Mouse (Mus musculus) midbrain, embryonic 14.5 days (tissue): ENCODE data around the gene Ggn. TPM values are rescaled to one million over a fixed set of nuclear protein-coding genes. Genes with fewer than 3 reads are reported as not detected.
A peak's percentile ranks its signal among the peaks of the same experiment; 100 is the strongest.
"Not testable (repeated sequence)": the region's sequence is repeated elsewhere in the genome, so short reads cannot be mapped to it uniquely, and the experiment has no call there.

ENCODE experiments used
- ATAC-seq: fragments of 200-750 bp; cut with Nextera tagmentation; 2 replicates; pipeline ENCODE4 v1.8.0; 2017; ENCODE audit warnings: moderate number of reproducible peaks, moderate library complexity; ENCODE audit not compliant: low FRiP score, low TSS enrichment
- DNase-seq: peaks from one replicate; pipeline ENCODE4 v3.0.0-alpha.2; 2015
- H3K27ac ChIP-seq: fragments of 300-500 bp; sonication (generic); replicated peaks from 2 replicates; pipeline ENCODE4 v1.5.1; 2014; ENCODE audit warnings: mild to moderate bottlenecking, low read depth, low read length, moderate library complexity
- H3K27me3 ChIP-seq: fragments of 300-500 bp; sonication (generic); 2 replicates; pipeline ENCODE4 v1.6.1; 2014; ENCODE audit warnings: low read length, control low read depth, mixed read lengths; ENCODE audit not compliant: control insufficient read depth, insufficient read depth
- H3K36me3 ChIP-seq: fragments of 300-500 bp; sonication (generic); 2 replicates; pipeline ENCODE4 v1.6.1; 2014; ENCODE audit warnings: low read length, control low read depth; ENCODE audit not compliant: control insufficient read depth, insufficient read depth
- H3K4me1 ChIP-seq: fragments of 300-500 bp; sonication (generic); 2 replicates; pipeline ENCODE4 v1.6.1; 2014; ENCODE audit warnings: mild to moderate bottlenecking, antibody characterized with exemption, low read length, control low read depth; ENCODE audit not compliant: control insufficient read depth, insufficient read depth
- H3K4me2 ChIP-seq: fragments of 300-500 bp; sonication (generic); 2 replicates; pipeline ENCODE4 v1.6.1; 2014; ENCODE audit warnings: mild to moderate bottlenecking, low read length, moderate library complexity
- H3K4me3 ChIP-seq: fragments of 300-500 bp; sonication (generic); replicated peaks from 2 replicates; pipeline ENCODE4 v1.5.1; 2014; ENCODE audit warnings: low read depth, low read length
- H3K9ac ChIP-seq: fragments of 300-500 bp; sonication (generic); replicated peaks from 2 replicates; pipeline ENCODE4 v1.6.1; 2014; ENCODE audit warnings: mild to moderate bottlenecking, low read length, moderate library complexity
- H3K9me3 ChIP-seq: fragments of 300-500 bp; sonication (generic); 2 replicates; pipeline ENCODE4 v1.6.1; 2016; ENCODE audit warnings: low read length, control low read depth, mixed read lengths; ENCODE audit not compliant: control insufficient read depth
- WGBS: fragments of 180-500 bp; shearing (Covaris S2); extraction: QIAGEN DNeasy Blood & Tissue Kit; methylation state at CpG from one replicate; pipeline ENCODE4 v1.1.7; 2014; 5-methylcytosine and 5-hydroxymethylcytosine counted together
- polyA plus RNA-seq: library from polyadenylated mRNA; unstranded; fragments of >200 nt; fragmentation: Nextera tagmentation; extraction: Ambion mirVana; gene quantifications from 2 replicates; pipeline ENCODE4 v1.2.1, GENCODE M21; 2014

Ggn gene
- polyA plus RNA-seq, 1 experiment from 2014 or later = 0.32 TPM

DNA sequence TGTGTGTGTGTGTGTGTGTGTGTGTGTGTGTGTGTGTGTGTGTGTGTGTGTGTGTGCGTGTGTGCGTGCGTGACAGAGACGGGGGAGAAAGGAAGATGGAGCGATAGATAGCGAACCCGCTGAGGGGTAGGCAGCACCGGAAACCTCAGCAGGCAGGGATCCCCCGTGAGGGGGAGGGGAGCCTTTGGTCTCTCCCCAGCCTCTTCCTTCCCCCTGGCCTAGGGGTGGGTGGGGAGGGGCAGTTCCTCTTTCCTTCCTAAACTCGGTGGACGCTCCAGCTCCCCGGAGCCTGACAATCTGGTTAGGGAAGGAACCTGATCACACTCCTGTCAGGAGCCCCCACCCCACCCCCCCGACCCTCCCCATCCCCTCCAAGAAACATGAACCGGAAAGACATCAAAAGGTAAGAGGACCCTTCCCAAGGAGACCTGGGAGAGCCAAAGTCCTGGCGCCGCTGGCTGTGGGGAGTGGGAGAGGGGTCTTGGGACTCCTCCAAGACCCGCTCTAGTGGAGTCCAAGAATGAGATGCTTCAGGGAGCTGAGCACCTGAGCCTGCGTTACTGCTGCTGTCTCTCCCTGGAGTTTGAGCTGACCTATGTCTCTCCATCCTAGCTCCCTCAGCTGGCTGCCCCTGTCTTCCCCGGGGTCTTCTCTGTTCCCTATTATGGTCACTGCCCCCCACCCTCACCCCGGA, 35.2 kb upstream of the Ggn start, which contains the start of gene Rasgrp4:
Gene Rasgrp4 (plus strand): TSS at position 159 of the 694 bp plus-strand sequence.
- Histone ChIP-seq H3K4me1 (no peaks in the 10 kb centered on the region), H3K9me3 (no peaks in the 10 kb centered on the region), H3K9ac (peak within 1 kb of the TSS; percentile 42; the same call in 1 of the 2 replicates), H3K4me3 (peak within 1 kb of the TSS; percentile 18; the same call in 1 of the 2 replicates), H3K27me3 (peaks cover 10% of the 10 kb centered on the region; the same call in 1 of the 2 replicates), H3K27ac (no peak within 1 kb of the TSS), H3K36me3 (no peaks in the 10 kb centered on the region), H3K4me2 (peak within 1 kb of the TSS; percentile 52)
- ATAC-seq (no peak), DNase-seq (peak; percentile 48)
- WGBS = under 1% methylated on average over 19 of the region's 20 CpGs

DNA sequence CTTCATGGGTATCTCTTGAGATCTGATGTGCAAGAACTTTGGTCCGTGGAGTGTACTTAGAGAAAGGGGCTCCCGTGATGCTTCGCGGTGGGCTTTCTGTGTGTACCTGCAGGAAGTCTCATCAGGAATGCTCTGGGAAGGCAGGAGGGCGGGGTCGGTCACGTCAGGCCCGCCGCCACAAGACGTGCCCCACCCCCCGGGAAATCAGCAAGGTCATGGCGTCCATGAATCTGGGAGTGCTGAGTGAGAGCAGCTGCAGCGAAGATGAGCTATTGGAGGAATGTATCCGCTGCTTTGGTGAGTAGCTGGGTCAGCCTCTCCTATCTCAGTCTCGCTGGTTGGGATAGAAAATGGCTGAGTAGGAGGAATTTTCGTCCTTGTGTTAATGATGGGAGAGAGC, 32.6 kb upstream of the Ggn start:
- no peak overlapping the region for H3K4me2 ChIP-seq
- no peak overlapping the region for H3K9ac ChIP-seq
- WGBS = 44% methylated on average over 16 of the region's 16 CpGs
- no peak overlapping the region for H3K4me3 ChIP-seq
- no peaks in the 10 kb centered on the region for H3K4me1 ChIP-seq
- no peaks in the 10 kb centered on the region for H3K36me3 ChIP-seq
- H3K27me3 ChIP-seq = peaks cover 10% of the 10 kb centered on the region; the same call in 1 of the 2 replicates
- H3K9me3 ChIP-seq = no peaks in the 10 kb centered on the region
- ATAC-seq (no peak), DNase-seq (no peak)
- H3K27ac ChIP-seq = no peak overlapping the region

DNA sequence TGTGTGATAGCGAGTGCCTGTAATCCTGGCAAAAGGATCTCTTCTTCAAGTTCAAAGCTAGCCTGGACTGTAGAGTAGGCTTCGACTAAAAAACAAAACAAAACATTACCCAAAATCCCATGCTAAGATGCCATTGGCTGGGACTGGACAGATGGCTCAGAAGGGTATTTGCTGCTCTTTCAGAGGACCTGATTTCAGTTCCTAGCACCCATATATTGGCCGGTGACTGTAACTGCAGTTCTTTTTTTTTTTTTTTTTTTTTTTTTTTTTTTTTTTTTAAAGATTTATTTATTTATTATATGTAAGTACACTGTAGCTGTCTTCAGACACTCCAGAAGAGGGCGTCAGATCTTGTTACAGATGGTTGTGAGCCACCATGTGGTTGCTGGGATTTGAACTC, 30.8 kb upstream of the Ggn start:
- not testable (repeated sequence) for H3K27ac ChIP-seq, H3K4me2 ChIP-seq, H3K4me3 ChIP-seq, H3K9ac ChIP-seq, ATAC-seq, H3K27me3 ChIP-seq, H3K9me3 ChIP-seq, H3K36me3 ChIP-seq, DNase-seq, H3K4me1 ChIP-seq
- 96% methylated on average over 3 of the region's 4 CpGs for WGBS

- no peak overlapping the region for H3K4me3 ChIP-seq
- DNase-seq = no peak
- no peak overlapping the region for H3K4me2 ChIP-seq
- WGBS = 89% methylated on average over 8 of the region's 8 CpGs
- no peaks in the 10 kb centered on the region for H3K36me3 ChIP-seq
- no peak overlapping the region for H3K27ac ChIP-seq
- no peaks in the 10 kb centered on the region for H3K27me3 ChIP-seq
- H3K9ac ChIP-seq = no peak overlapping the region
- no peaks in the 10 kb centered on the region for H3K4me1 ChIP-seq
- no peaks in the 10 kb centered on the region for H3K9me3 ChIP-seq
- no peak for ATAC-seq
Measured at GRCm38 (mm10) chr7:29141416-29141815, 28.6 kb upstream of the Ggn start.

DNA sequence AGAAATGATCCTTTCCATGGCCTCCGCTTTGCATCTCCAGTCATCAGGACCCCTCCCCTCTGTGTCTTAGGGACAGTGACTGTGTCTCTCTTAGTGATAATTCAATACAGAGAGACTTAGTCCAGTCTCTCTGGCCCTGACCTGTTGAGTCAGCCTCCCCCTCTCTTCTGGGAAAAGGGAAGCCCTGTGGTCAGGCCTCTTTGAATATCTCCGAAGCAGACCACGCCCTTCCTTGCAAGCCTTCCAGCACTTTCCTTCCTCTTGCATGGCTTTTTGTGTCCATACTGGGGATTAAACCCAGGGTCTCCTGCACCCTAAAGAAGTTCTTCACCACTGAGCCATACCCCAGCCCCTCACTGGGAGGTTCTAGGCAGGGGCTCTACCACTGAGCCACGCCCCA, 26.0 kb upstream of the Ggn start:
- Histone ChIP-seq H3K9ac (no peak overlapping the region), H3K4me1 (no peaks in the 10 kb centered on the region), H3K4me2 (no peak overlapping the region), H3K36me3 (no peaks in the 10 kb centered on the region), H3K27ac (no peak overlapping the region), H3K4me3 (no peak overlapping the region), H3K9me3 (no peaks in the 10 kb centered on the region), H3K27me3 (no peaks in the 10 kb centered on the region)
- DNase-seq (no peak), ATAC-seq (no peak)
- 88% methylated on average over 4 of the region's 4 CpGs for WGBS

- no peak for DNase-seq
- no peak overlapping the region for H3K4me2 ChIP-seq
- no peak overlapping the region for H3K4me3 ChIP-seq
- no peaks in the 10 kb centered on the region for H3K27me3 ChIP-seq
- H3K36me3 ChIP-seq = no peaks in the 10 kb centered on the region
- 88% methylated on average over 7 of the region's 7 CpGs for WGBS
- H3K27ac ChIP-seq = no peak overlapping the region
- no peak for ATAC-seq
- H3K9me3 ChIP-seq = no peaks in the 10 kb centered on the region
- no peaks in the 10 kb centered on the region for H3K4me1 ChIP-seq
- H3K9ac ChIP-seq = no peak overlapping the region
Measured at GRCm38 (mm10) chr7:29146625-29147367, 23.2 kb upstream of the Ggn start.

DNA sequence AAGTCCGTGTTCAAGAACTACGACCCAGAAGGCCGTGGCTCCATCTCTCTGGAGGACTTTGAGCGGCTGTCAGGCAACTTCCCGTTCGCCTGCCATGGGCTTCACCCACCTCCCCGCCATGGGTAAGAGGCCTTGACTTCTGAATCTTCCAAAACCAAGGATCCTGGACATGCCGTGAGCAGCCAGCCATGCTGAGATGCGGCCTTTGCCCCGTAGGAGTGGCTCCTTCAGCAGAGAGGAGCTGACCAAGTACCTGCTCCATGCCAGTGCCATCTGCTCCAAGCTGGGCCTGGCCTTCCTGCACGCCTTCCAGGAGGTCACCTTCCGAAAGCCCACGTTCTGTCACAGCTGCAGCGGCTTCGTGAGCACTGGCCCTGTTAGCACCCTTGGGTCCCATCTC, 21.2 kb upstream of the Ggn start:
- Histone ChIP-seq H3K4me3 (no peak overlapping the region), H3K4me1 (no peaks in the 10 kb centered on the region), H3K4me2 (no peak overlapping the region), H3K9ac (no peak overlapping the region), H3K27ac (no peak overlapping the region), H3K9me3 (no peaks in the 10 kb centered on the region), H3K36me3 (no peaks in the 10 kb centered on the region), H3K27me3 (no peaks in the 10 kb centered on the region)
- no peak for ATAC-seq
- DNase-seq = no peak
- whole genome bisulfite sequencing = 91% methylated on average over 15 of the region's 15 CpGs

DNA sequence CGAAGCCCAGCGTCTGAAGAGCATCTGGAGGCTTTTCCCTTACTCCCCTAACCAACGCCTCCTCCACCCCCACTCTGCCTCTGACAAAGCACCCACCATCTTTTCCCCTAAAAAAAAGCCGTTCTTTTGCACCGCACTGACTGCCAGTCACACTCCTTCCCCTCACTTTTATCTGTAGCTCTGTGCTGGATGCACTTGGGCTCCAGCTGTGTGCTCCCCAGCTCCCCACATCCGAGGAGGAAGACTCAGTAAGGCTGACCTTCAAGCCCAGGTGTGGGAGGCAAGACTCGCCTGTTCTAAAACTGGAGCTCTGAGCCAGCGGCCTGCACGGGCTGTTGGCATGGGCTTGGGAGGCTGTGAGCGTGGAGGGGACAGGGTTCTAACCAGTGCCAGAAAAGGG, 18.5 kb upstream of the Ggn start:
- H3K9ac ChIP-seq = no peak overlapping the region
- H3K27me3 ChIP-seq = no peaks in the 10 kb centered on the region
- ATAC-seq (no peak), DNase-seq (no peak)
- no peak overlapping the region for H3K27ac ChIP-seq
- H3K36me3 ChIP-seq = no peaks in the 10 kb centered on the region
- H3K4me2 ChIP-seq = no peak overlapping the region
- 68% methylated on average over 10 of the region's 10 CpGs for WGBS
- no peaks in the 10 kb centered on the region for H3K9me3 ChIP-seq
- no peak overlapping the region for H3K4me3 ChIP-seq
- 0 out of 2 replicates have a peak, but pooled peaks cover 5% of the 10 kb centered on the region for H3K4me1 ChIP-seq
